Mouse (Mus musculus): ENCODE measurements around the gene Dctn5. TPM values are rescaled to one million over a fixed set of nuclear protein-coding genes. Genes with fewer than 3 reads are reported as not detected.

Dctn5 gene
- polyA plus RNA-seq, 1 experiment = 80.2 TPM

- Histone ChIP-seq H3K27ac (ENCODE audit: insufficient read depth, low read length) (no peak overlapping the region), H3K4me3 (ENCODE audit: insufficient read depth, low read length) (no peak overlapping the region), H3K4me1 (ENCODE audit: control insufficient read depth, insufficient read depth, low read length) (no peaks in the 10 kb centered on the region)
- TF ChIP-seq CTCF (IDR thresholded peaks at IDR 0.05; ENCODE audit: borderline replicate concordance, insufficient read depth, low read length) = no peak
- no peak for TF ChIP-seq POLR2A (IDR thresholded peaks at IDR 0.05; ENCODE audit: low read depth, low read length)
Measured at GRCm38 (mm10) chr7:122125636-122126035, 7.2 kb upstream of the Dctn5 start.

- Histone ChIP-seq H3K4me1 (ENCODE audit: control insufficient read depth, insufficient read depth, low read length) (no peaks in the 10 kb centered on the region), H3K4me3 (ENCODE audit: insufficient read depth, low read length) (no peak overlapping the region), H3K27ac (ENCODE audit: insufficient read depth, low read length) (no peak overlapping the region)
- TF ChIP-seq POLR2A (IDR thresholded peaks at IDR 0.05; ENCODE audit: low read depth, low read length) = no peak
- TF ChIP-seq CTCF (IDR thresholded peaks at IDR 0.05; ENCODE audit: borderline replicate concordance, insufficient read depth, low read length) = no peak
Measured at GRCm38 (mm10) chr7:122126946-122127345, 5.9 kb upstream of the Dctn5 start.

GRCm38 (mm10) chr7:122131834-122132233, 1.0 kb upstream of the Dctn5 start:
- TF ChIP-seq POLR2A (IDR thresholded peaks at IDR 0.05; ENCODE audit: low read depth, low read length) (no peak), CTCF (IDR thresholded peaks at IDR 0.05; ENCODE audit: borderline replicate concordance, insufficient read depth, low read length) (no peak)
- H3K4me3 ChIP-seq (ENCODE audit: insufficient read depth, low read length) = no peak overlapping the region
- H3K27ac ChIP-seq (ENCODE audit: insufficient read depth, low read length) = no peak overlapping the region
- no peaks in the 10 kb centered on the region for H3K4me1 ChIP-seq (ENCODE audit: control insufficient read depth, insufficient read depth, low read length)

GRCm38 (mm10) chr7:122133338-122133625, 441 bp downstream of the Dctn5 start:
- no peaks in the 10 kb centered on the region for H3K4me1 ChIP-seq (ENCODE audit: control insufficient read depth, insufficient read depth, low read length)
- H3K27ac ChIP-seq (ENCODE audit: insufficient read depth, low read length) = peak overlapping the region; percentile 17; the same call in 1 of the 2 replicates
- TF ChIP-seq CTCF (IDR thresholded peaks at IDR 0.05; ENCODE audit: borderline replicate concordance, insufficient read depth, low read length) (no peak), POLR2A (IDR thresholded peaks at IDR 0.05; ENCODE audit: low read depth, low read length) (no peak)
- peak overlapping the region; percentile 90 for H3K4me3 ChIP-seq (ENCODE audit: insufficient read depth, low read length)

- Histone ChIP-seq H3K4me3 (ENCODE audit: insufficient read depth, low read length) (no peak overlapping the region), H3K4me1 (ENCODE audit: control insufficient read depth, insufficient read depth, low read length) (no peaks in the 10 kb centered on the region), H3K27ac (ENCODE audit: insufficient read depth, low read length) (no peak overlapping the region)
- TF ChIP-seq POLR2A (IDR thresholded peaks at IDR 0.05; ENCODE audit: low read depth, low read length) = no peak
- TF ChIP-seq CTCF (IDR thresholded peaks at IDR 0.05; ENCODE audit: borderline replicate concordance, insufficient read depth, low read length) = no peak
Measured at GRCm38 (mm10) chr7:122135070-122135469, 2.2 kb downstream of the Dctn5 start.

GRCm38 (mm10) chr7:122137071-122137470, 4.2 kb downstream of the Dctn5 start:
- TF ChIP-seq CTCF (IDR thresholded peaks at IDR 0.05; ENCODE audit: borderline replicate concordance, insufficient read depth, low read length) = no peak
- TF ChIP-seq POLR2A (IDR thresholded peaks at IDR 0.05; ENCODE audit: low read depth, low read length) = no peak
- Histone ChIP-seq H3K27ac (ENCODE audit: insufficient read depth, low read length) (no peak overlapping the region), H3K4me3 (ENCODE audit: insufficient read depth, low read length) (no peak overlapping the region), H3K4me1 (ENCODE audit: control insufficient read depth, insufficient read depth, low read length) (no peaks in the 10 kb centered on the region)

GRCm38 (mm10) chr7:122138190-122138589, 5.3 kb downstream of the Dctn5 start:
- Histone ChIP-seq H3K4me1 (ENCODE audit: control insufficient read depth, insufficient read depth, low read length) (no peaks in the 10 kb centered on the region), H3K27ac (ENCODE audit: insufficient read depth, low read length) (no peak overlapping the region), H3K4me3 (ENCODE audit: insufficient read depth, low read length) (no peak overlapping the region)
- no peak for TF ChIP-seq POLR2A (IDR thresholded peaks at IDR 0.05; ENCODE audit: low read depth, low read length)

GRCm38 (mm10) chr7:122140991-122141390, 8.2 kb downstream of the Dctn5 start:
- H3K4me3 ChIP-seq (ENCODE audit: insufficient read depth, low read length) = no peak overlapping the region
- no peak for TF ChIP-seq CTCF (IDR thresholded peaks at IDR 0.05; ENCODE audit: borderline replicate concordance, insufficient read depth, low read length)
- TF ChIP-seq POLR2A (IDR thresholded peaks at IDR 0.05; ENCODE audit: low read depth, low read length) = no peak
- no peaks in the 10 kb centered on the region for H3K4me1 ChIP-seq (ENCODE audit: control insufficient read depth, insufficient read depth, low read length)
- no peak overlapping the region for H3K27ac ChIP-seq (ENCODE audit: insufficient read depth, low read length)

- Histone ChIP-seq H3K27ac (ENCODE audit: insufficient read depth, low read length) (no peak overlapping the region), H3K4me1 (ENCODE audit: control insufficient read depth, insufficient read depth, low read length) (no peaks in the 10 kb centered on the region), H3K4me3 (ENCODE audit: insufficient read depth, low read length) (no peak overlapping the region)
- no peak for TF ChIP-seq CTCF (IDR thresholded peaks at IDR 0.05; ENCODE audit: borderline replicate concordance, insufficient read depth, low read length)
- TF ChIP-seq POLR2A (IDR thresholded peaks at IDR 0.05; ENCODE audit: low read depth, low read length) = no peak
Measured at GRCm38 (mm10) chr7:122152473-122152872, 19.6 kb downstream of the Dctn5 start.

- Histone ChIP-seq H3K4me1 (ENCODE audit: control insufficient read depth, insufficient read depth, low read length) (peaks cover 9% of the 10 kb centered on the region; the same call in 1 of the 2 replicates), H3K4me3 (ENCODE audit: insufficient read depth, low read length) (peak overlapping the region; percentile 89), H3K27ac (ENCODE audit: insufficient read depth, low read length) (peak overlapping the region; percentile 67)
- TF ChIP-seq POLR2A (IDR thresholded peaks at IDR 0.05; ENCODE audit: low read depth, low read length) = no peak
- TF ChIP-seq CTCF (IDR thresholded peaks at IDR 0.05; ENCODE audit: borderline replicate concordance, insufficient read depth, low read length) = no peak
Measured at GRCm38 (mm10) chr7:122158488-122158887, 25.6 kb downstream of the Dctn5 start.

All from embryonic fibroblast, embryonic 13.5 days (primary cell).